Mouse (Mus musculus) cerebellum, adult 2 months (tissue): Measurements from ENCODE around the gene Elob.

Experiments
- CTCF ChIP-seq: fragments of 200-500 bp; IDR thresholded peaks from 2 replicates; pipeline ENCODE4 v1.5.1; 2011; ENCODE audit warnings: low read depth, mild to moderate bottlenecking, control low read depth, low read length, moderate library complexity, borderline replicate concordance; ENCODE audit not compliant: insufficient read depth
- POLR2A ChIP-seq: fragments of 200-500 bp; IDR thresholded peaks from 2 replicates; pipeline ENCODE4 v1.6.1; 2011; ENCODE audit warnings: low read length, control low read depth, borderline replicate concordance; ENCODE audit not compliant: insufficient read depth

DNA sequence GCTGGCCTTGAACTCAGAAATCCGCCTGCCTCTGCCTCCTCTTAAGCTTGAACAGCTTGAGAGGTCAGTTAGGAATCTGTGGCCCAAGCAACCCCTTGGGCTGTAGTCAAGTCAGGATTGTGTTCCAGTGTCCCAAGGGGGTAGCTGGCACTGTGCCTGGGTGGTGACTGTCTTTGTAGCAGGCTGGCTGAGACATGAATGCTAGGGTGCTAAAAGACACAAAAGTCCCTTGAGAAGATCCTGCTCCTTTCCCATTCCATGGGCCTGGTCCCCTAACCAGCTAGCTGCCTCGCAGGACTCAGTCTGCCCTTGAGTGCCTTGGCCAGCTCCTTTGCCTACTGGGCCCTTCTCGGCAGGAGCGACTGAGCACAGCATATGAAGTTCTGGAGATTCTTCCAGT is 34.0 kb upstream of the Elob start:
- TF ChIP-seq POLR2A (no peak), CTCF (no peak)
